25 mouse cellular contexts compared by ENCODE assay signal in the genomic region with DNA sequence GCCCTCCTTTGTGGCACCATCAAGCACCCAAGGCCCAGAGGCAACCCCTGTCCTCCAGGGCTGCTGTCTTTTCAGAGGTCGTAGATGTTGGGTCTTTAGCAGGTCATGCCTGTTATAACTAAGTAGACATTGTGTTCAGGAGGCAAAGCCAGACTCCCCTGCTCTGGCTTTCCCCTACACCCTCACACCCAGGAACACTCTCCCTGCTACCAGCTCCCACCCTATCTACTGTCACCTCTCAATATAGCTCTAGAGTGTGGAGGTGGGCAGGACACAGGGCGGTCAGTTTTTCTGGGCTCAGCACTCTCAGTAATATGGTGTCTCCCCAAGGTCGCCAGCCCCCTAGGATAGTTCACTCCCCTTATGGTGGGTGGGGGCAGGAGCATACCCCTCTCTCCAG. TPM values are rescaled to one million over a fixed set of nuclear protein-coding genes. Genes with fewer than 3 reads are reported as not detected.
DNase-seq lines count a peak whose midpoint lies in the region; ATAC-seq and TF ChIP-seq lines count a peak whose summit lies in the region.
"Had no signal": no experiment of that assay in that cellular context is flagged by ENCODE, and none has a peak within 500 bp of the region (broad histone marks: within the 10 kb centered on the region; RNA-seq: fewer than 3 reads in every experiment).

No protein-coding gene starts in this region.

- WGBS in heart, adult 2 months = 60% methylated on average over 3 of the region's 3 CpGs
- WGBS in heart, embryonic 12.5 days = 51% methylated on average over 3 of the region's 3 CpGs
- 46% methylated on average over 3 of the region's 3 CpGs for WGBS in heart, embryonic 16.5 days
- WGBS in hindbrain, embryonic 13.5 days = 90% methylated on average over 3 of the region's 3 CpGs

- H3K9me3 ChIP-seq in heart, embryonic 12.5 days (replicated peaks) = no peaks in the 10 kb centered on the region
- no peaks in the 10 kb centered on the region for H3K9me3 ChIP-seq in heart, embryonic 16.5 days (replicated peaks; ENCODE audit: control insufficient read depth, low read length)
- H3K9me3 ChIP-seq in hindbrain, embryonic 13.5 days = no peaks in the 10 kb centered on the region
- H3K9me3 ChIP-seq: embryonic facial prominence, embryonic 13.5 days; forebrain, embryonic 12.5 days; hindbrain, embryonic 10.5 days; hindbrain, embryonic 15.5 days had no signal

- no peak for TF ChIP-seq POLR2A in heart, adult 2 months (IDR thresholded peaks at IDR 0.05; ENCODE audit: insufficient read depth, low read depth, low read length)

- H3K4me1 ChIP-seq in heart, adult 2 months (ENCODE audit: control insufficient read depth, insufficient read depth, low read length) = no peaks in the 10 kb centered on the region
- H3K4me1 ChIP-seq in heart, embryonic 12.5 days (replicated peaks) = peaks cover 53% of the 10 kb centered on the region
- H3K4me1 ChIP-seq in heart, embryonic 16.5 days (ENCODE audit: control insufficient read depth, insufficient read depth, low read length) = peaks cover 18% of the 10 kb centered on the region
- H3K4me1 ChIP-seq in hindbrain, embryonic 13.5 days (replicated peaks) = no peaks in the 10 kb centered on the region
- H3K4me1 ChIP-seq: embryonic facial prominence, embryonic 13.5 days; forebrain, embryonic 12.5 days; hindbrain, embryonic 10.5 days; hindbrain, embryonic 15.5 days had no signal

- H3K27ac ChIP-seq in heart, adult 2 months = peak overlapping the region; percentile 89
- H3K27ac ChIP-seq in heart, embryonic 12.5 days (ENCODE audit: poor library complexity, severe bottlenecking) = peak overlapping the region; percentile 94
- peak overlapping the region; percentile 81 for H3K27ac ChIP-seq in heart, embryonic 16.5 days (ENCODE audit: low read length)
- no peak overlapping the region for H3K27ac ChIP-seq in hindbrain, embryonic 13.5 days
- H3K27ac ChIP-seq: embryonic facial prominence, embryonic 13.5 days; forebrain, embryonic 12.5 days; hindbrain, embryonic 10.5 days; hindbrain, embryonic 15.5 days had no signal

- peak in 1 of 2 experiments; percentile 62 for DNase-seq in heart, adult 2 months
- no peak for DNase-seq in heart, postnatal 14 days
- DNase-seq in lung, postnatal 10 days = no peak
- no peak for DNase-seq in spleen, postnatal 36 days (ENCODE audit: low spot score in 2 of 2)
- DNase-seq: adrenal gland, postnatal 14 days; cerebellum, adult 11-12 months; cerebellum, adult 9-10 months; cerebellum, postnatal 36 days; gastrocnemius, postnatal 10 days; kidney, adult 8-10 months had no signal

- H3K79me2 ChIP-seq in heart, adult 2 months (replicated peaks; ENCODE audit: control insufficient read depth, insufficient read depth, low read length) = no peaks in the 10 kb centered on the region

- intact Hi-C loops in heart, adult 2 months (cut with DNase I) = no loop called here
- intact Hi-C loops in heart, postnatal 14 days (cut with DNase I) = no loop called here

- ATAC-seq in heart, embryonic 12.5 days (ENCODE audit: insufficient number of reproducible peaks, low FRiP score) = peak; percentile 25
- ATAC-seq in heart, embryonic 16.5 days (replicated peaks; ENCODE audit: extremely low read depth, insufficient read depth, low FRiP score) = peak; percentile 8
- ATAC-seq in hindbrain, embryonic 13.5 days (ENCODE audit: low FRiP score) = no peak
- ATAC-seq: activated CD4-positive, CD25-positive, alpha-beta regulatory T cell, adult 4 months; forebrain, embryonic 16.5 days; intestine, postnatal 0 days; Patski had no signal

- H3K36me3 ChIP-seq in heart, adult 2 months (ENCODE audit: control insufficient read depth, insufficient read depth, low read length) = no peaks in the 10 kb centered on the region
- H3K36me3 ChIP-seq in heart, embryonic 12.5 days = peaks cover 42% of the 10 kb centered on the region
- peaks cover 4% of the 10 kb centered on the region for H3K36me3 ChIP-seq in heart, embryonic 16.5 days (ENCODE audit: control insufficient read depth, insufficient read depth)
- no peaks in the 10 kb centered on the region for H3K36me3 ChIP-seq in hindbrain, embryonic 13.5 days
- H3K36me3 ChIP-seq: embryonic facial prominence, embryonic 13.5 days; forebrain, embryonic 12.5 days; hindbrain, embryonic 10.5 days; hindbrain, embryonic 15.5 days had no signal

- H3K9ac ChIP-seq in heart, adult 2 months (ENCODE audit: low read depth, low read length) = no peak overlapping the region; the same call in 1 of the 2 replicates
- peak overlapping the region; percentile 88 for H3K9ac ChIP-seq in heart, embryonic 12.5 days
- peak overlapping the region; percentile 55 for H3K9ac ChIP-seq in heart, embryonic 16.5 days (ENCODE audit: low read length)
- no peak overlapping the region for H3K9ac ChIP-seq in hindbrain, embryonic 13.5 days
- H3K9ac ChIP-seq: embryonic facial prominence, embryonic 13.5 days; forebrain, embryonic 12.5 days; hindbrain, embryonic 15.5 days had no signal

- H3K4me2 ChIP-seq in heart, embryonic 12.5 days = peak overlapping the region; percentile 68
- H3K4me2 ChIP-seq in heart, embryonic 16.5 days (ENCODE audit: low read depth, low read length) = peak overlapping the region; percentile 27
- no peak overlapping the region for H3K4me2 ChIP-seq in hindbrain, embryonic 13.5 days
- H3K4me2 ChIP-seq: embryonic facial prominence, embryonic 13.5 days; forebrain, embryonic 12.5 days; hindbrain, embryonic 15.5 days had no signal

- H3K27me3 ChIP-seq in heart, adult 2 months (ENCODE audit: control insufficient read depth, insufficient read depth, low read length) = no peaks in the 10 kb centered on the region
- no peaks in the 10 kb centered on the region for H3K27me3 ChIP-seq in heart, embryonic 12.5 days (replicated peaks)
- H3K27me3 ChIP-seq in heart, embryonic 16.5 days (ENCODE audit: control insufficient read depth, insufficient read depth, low read length) = no peaks in the 10 kb centered on the region
- 0 out of 2 replicates have a peak, but pooled peaks cover 10% of the 10 kb centered on the region for H3K27me3 ChIP-seq in hindbrain, embryonic 13.5 days
- H3K27me3 ChIP-seq: embryonic facial prominence, embryonic 13.5 days; forebrain, embryonic 12.5 days; hindbrain, embryonic 15.5 days had no signal

- peak overlapping the region; percentile 46 for H3K4me3 ChIP-seq in heart, adult 2 months
- H3K4me3 ChIP-seq in heart, embryonic 12.5 days = no peak overlapping the region
- 0 out of 2 replicates have a peak overlapping the region, but pooled peaks have one; percentile 5 for H3K4me3 ChIP-seq in heart, embryonic 16.5 days (ENCODE audit: low read length)
- H3K4me3 ChIP-seq in hindbrain, embryonic 13.5 days = no peak overlapping the region
- H3K4me3 ChIP-seq: embryonic facial prominence, embryonic 13.5 days; forebrain, embryonic 12.5 days; hindbrain, embryonic 10.5 days; hindbrain, embryonic 15.5 days had no signal

- no peak for TF ChIP-seq CTCF in heart, adult 2 months (IDR thresholded peaks at IDR 0.05)

- TF ChIP-seq EP300 in heart, adult 2 months (IDR thresholded peaks at IDR 0.05; ENCODE audit: insufficient read depth, low read depth, low read length) = peak; percentile 67; the same call in 1 of the 2 replicates

RNA-seq across cellular contexts. Expression of a gene that starts 1.1 kb away (rescaled TPM):
- over 10,000 TPM; 19,033 to 21,149 TPM for total RNA-seq in heart, adult 2 months (2021)
- 6,249 and 7,266 TPM in 2 replicates for polyA plus RNA-seq in heart, adult 2 months (2012; rRNA removed)
- total RNA-seq in heart, postnatal 14 days (2021) = over 10,000 TPM; 23,215 to 24,603 TPM
- 2,737 and 2,858 TPM in 2 replicates for polyA plus RNA-seq in heart, embryonic 12.5 days (2016; fragmentation: Nextera tagmentation; extraction: Ambion mirVana)
- 2,302 and 2,585 TPM in 2 replicates for polyA plus RNA-seq in heart, embryonic 16.5 days (2015; fragmentation: Nextera tagmentation; extraction: Ambion mirVana)
- polyA plus RNA-seq in hindbrain, embryonic 13.5 days (2015; fragmentation: Nextera tagmentation; extraction: Ambion mirVana) = 1.2 and 3.0 TPM in 2 replicates
- polyA plus RNA-seq: activated CD4-positive, CD25-positive, alpha-beta regulatory T cell, adult 4 months had no signal

RNA-seq across cellular contexts. Expression of a gene that starts 8.9 kb away (rescaled TPM):
- not detected for total RNA-seq in heart, adult 2 months (2021)
- polyA plus RNA-seq in heart, adult 2 months (2012; rRNA removed) = not detected in 2 replicates
- total RNA-seq in heart, postnatal 14 days (2021) = not detected
- not detected in 2 replicates for polyA plus RNA-seq in heart, embryonic 12.5 days (2016; fragmentation: Nextera tagmentation; extraction: Ambion mirVana)
- not detected in 2 replicates for polyA plus RNA-seq in heart, embryonic 16.5 days (2015; fragmentation: Nextera tagmentation; extraction: Ambion mirVana)
- polyA plus RNA-seq in hindbrain, embryonic 13.5 days (2015; fragmentation: Nextera tagmentation; extraction: Ambion mirVana) = not detected in 2 replicates
- total RNA-seq: adrenal gland, adult 18-20 months; adrenal gland, postnatal 14 days; CH12.LX; gastrocnemius, postnatal 10 days; gastrocnemius, postnatal 4 days had no signal
- polyA plus RNA-seq: activated CD4-positive, CD25-positive, alpha-beta regulatory T cell, adult 4 months; embryonic facial prominence, embryonic 13.5 days; forebrain, embryonic 12.5 days; forebrain, embryonic 16.5 days; frontal cortex, adult 2 months; hindbrain, embryonic 10.5 days; hindbrain, embryonic 15.5 days; intestine, postnatal 0 days; Patski had no signal

RNA-seq across cellular contexts. Expression of a gene that starts 26.6 kb away (rescaled TPM):
- 1,000 to 10,000 TPM; 1,935 to 2,240 TPM for total RNA-seq in heart, adult 2 months (2021)
- polyA plus RNA-seq in heart, adult 2 months (2012; rRNA removed) = 19.8 and 29.5 TPM in 2 replicates
- 1,000 to 10,000 TPM; 2,004 to 2,187 TPM for total RNA-seq in heart, postnatal 14 days (2021)
- polyA plus RNA-seq in heart, embryonic 12.5 days (2016; fragmentation: Nextera tagmentation; extraction: Ambion mirVana) = 5,583 and 5,934 TPM in 2 replicates
- 6,075 and 6,619 TPM in 2 replicates for polyA plus RNA-seq in heart, embryonic 16.5 days (2015; fragmentation: Nextera tagmentation; extraction: Ambion mirVana)
- polyA plus RNA-seq in hindbrain, embryonic 13.5 days (2015; fragmentation: Nextera tagmentation; extraction: Ambion mirVana) = 8.2 and 9.2 TPM in 2 replicates
- polyA plus RNA-seq: activated CD4-positive, CD25-positive, alpha-beta regulatory T cell, adult 4 months had no signal

RNA-seq across cellular contexts. Expression of a gene that starts 31.8 kb away (rescaled TPM):
- total RNA-seq in heart, adult 2 months (2021) = under 1 TPM in 1 of 2 experiments, not detected in 1; 0.30 TPM
- 1.8 and 2.9 TPM in 2 replicates for polyA plus RNA-seq in heart, adult 2 months (2012; rRNA removed)
- total RNA-seq in heart, postnatal 14 days (2021) = under 1 TPM; 0.49 to 0.60 TPM
- polyA plus RNA-seq in heart, embryonic 12.5 days (2016; fragmentation: Nextera tagmentation; extraction: Ambion mirVana) = 0.57 and 0.89 TPM in 2 replicates
- polyA plus RNA-seq in heart, embryonic 16.5 days (2015; fragmentation: Nextera tagmentation; extraction: Ambion mirVana) = 0.86 and 1.3 TPM in 2 replicates
- 7.0 and 7.1 TPM in 2 replicates for polyA plus RNA-seq in hindbrain, embryonic 13.5 days (2015; fragmentation: Nextera tagmentation; extraction: Ambion mirVana)
- total RNA-seq: CH12.LX had no signal
- polyA plus RNA-seq: Patski had no signal

RNA-seq across cellular contexts. Expression of a gene that starts 35.4 kb away (rescaled TPM):
- not detected for total RNA-seq in heart, adult 2 months (2021)
- not detected in 2 replicates for polyA plus RNA-seq in heart, adult 2 months (2012; rRNA removed)
- total RNA-seq in heart, postnatal 14 days (2021) = not detected
- not detected in 2 replicates for polyA plus RNA-seq in heart, embryonic 12.5 days (2016; fragmentation: Nextera tagmentation; extraction: Ambion mirVana)
- not detected in 2 replicates for polyA plus RNA-seq in heart, embryonic 16.5 days (2015; fragmentation: Nextera tagmentation; extraction: Ambion mirVana)
- 0.38 and 0.83 TPM in 2 replicates for polyA plus RNA-seq in hindbrain, embryonic 13.5 days (2015; fragmentation: Nextera tagmentation; extraction: Ambion mirVana)
- total RNA-seq: adrenal gland, adult 18-20 months; adrenal gland, postnatal 14 days; CH12.LX; gastrocnemius, postnatal 10 days; gastrocnemius, postnatal 4 days had no signal
- polyA plus RNA-seq: activated CD4-positive, CD25-positive, alpha-beta regulatory T cell, adult 4 months; embryonic facial prominence, embryonic 13.5 days; forebrain, embryonic 12.5 days; intestine, postnatal 0 days; Patski had no signal

Comparison
In these comparisons a context has a peak if more than half of its experiments do, and no peak if none do; other contexts are left out.
1. H3K4me3 ChIP-seq: peak in heart, adult 2 months (single experiment) and heart, embryonic 16.5 days (single experiment); none in heart, embryonic 12.5 days (single experiment) and hindbrain, embryonic 13.5 days (single experiment).
2. H3K9ac ChIP-seq: peak in heart, embryonic 12.5 days (single experiment) and heart, embryonic 16.5 days (single experiment); none in heart, adult 2 months (single experiment) and hindbrain, embryonic 13.5 days (single experiment).
3. RNA of a gene that starts 26.6 kb away (polyA plus RNA-seq): 6,075 to 6,619 TPM in heart, embryonic 16.5 days and 5,583 to 5,934 TPM in heart, embryonic 12.5 days; 19.8 to 29.5 TPM in heart, adult 2 months and 8.2 to 9.2 TPM in hindbrain, embryonic 13.5 days; every median in the first group is over 100 times any median in the second.
4. RNA of a gene that starts 1.1 kb away (polyA plus RNA-seq): 6,249 to 7,266 TPM in heart, adult 2 months, 2,737 to 2,858 TPM in heart, embryonic 12.5 days and 2,302 to 2,585 TPM in heart, embryonic 16.5 days; 1.2 to 3.0 TPM in hindbrain, embryonic 13.5 days; every median in the first group is over 100 times any median in the second.